Mouse (Mus musculus) liver, adult 2 months (tissue): ENCODE measurements around the gene Mustn1.

ENCODE experiments used
- CTCF ChIP-seq: fragments of 200-500 bp; IDR thresholded peaks from 2 replicates; pipeline ENCODE4 v1.5.1; 2011; ENCODE audit warnings: low read depth, low read length, control low read depth
- POLR2A ChIP-seq: fragments of 200-500 bp; IDR thresholded peaks from 2 replicates; pipeline ENCODE4 v1.6.1; 2011; ENCODE audit warnings: low read length, control low read depth; ENCODE audit not compliant: insufficient read depth; ENCODE audit errors: extremely low read depth

DNA sequence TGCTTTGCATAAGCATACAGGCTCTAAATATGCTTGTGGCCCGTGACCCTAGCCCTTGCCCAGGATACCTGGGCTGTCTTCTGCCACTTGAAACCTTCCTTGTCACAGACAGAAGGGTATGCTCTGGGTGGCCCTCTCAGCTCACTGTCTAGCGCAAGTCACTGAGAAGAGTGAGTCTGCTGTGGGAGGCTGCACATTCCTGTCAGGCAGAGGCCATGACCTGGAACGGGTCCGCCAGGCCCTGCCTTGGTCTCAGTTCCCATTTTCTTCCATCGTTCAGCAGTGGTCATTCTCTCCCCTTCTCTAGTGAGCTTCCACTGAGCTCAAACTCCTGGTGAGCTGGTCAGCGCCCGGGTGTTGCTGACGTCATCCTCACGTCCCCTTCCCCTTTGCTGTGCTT, 3.0 kb upstream of the Mustn1 start:
- TF ChIP-seq CTCF (no peak), POLR2A (no peak)
